Mouse (Mus musculus): Measurements from ENCODE around the gene Bmp2. TPM values are rescaled to one million over a fixed set of nuclear protein-coding genes. Genes with fewer than 3 reads are reported as not detected.

Bmp2 gene
- polyA plus RNA-seq (2015; fragmentation: Nextera tagmentation; extraction: Ambion mirVana), result 26.6 and 27.6 TPM in 2 replicates

DNA sequence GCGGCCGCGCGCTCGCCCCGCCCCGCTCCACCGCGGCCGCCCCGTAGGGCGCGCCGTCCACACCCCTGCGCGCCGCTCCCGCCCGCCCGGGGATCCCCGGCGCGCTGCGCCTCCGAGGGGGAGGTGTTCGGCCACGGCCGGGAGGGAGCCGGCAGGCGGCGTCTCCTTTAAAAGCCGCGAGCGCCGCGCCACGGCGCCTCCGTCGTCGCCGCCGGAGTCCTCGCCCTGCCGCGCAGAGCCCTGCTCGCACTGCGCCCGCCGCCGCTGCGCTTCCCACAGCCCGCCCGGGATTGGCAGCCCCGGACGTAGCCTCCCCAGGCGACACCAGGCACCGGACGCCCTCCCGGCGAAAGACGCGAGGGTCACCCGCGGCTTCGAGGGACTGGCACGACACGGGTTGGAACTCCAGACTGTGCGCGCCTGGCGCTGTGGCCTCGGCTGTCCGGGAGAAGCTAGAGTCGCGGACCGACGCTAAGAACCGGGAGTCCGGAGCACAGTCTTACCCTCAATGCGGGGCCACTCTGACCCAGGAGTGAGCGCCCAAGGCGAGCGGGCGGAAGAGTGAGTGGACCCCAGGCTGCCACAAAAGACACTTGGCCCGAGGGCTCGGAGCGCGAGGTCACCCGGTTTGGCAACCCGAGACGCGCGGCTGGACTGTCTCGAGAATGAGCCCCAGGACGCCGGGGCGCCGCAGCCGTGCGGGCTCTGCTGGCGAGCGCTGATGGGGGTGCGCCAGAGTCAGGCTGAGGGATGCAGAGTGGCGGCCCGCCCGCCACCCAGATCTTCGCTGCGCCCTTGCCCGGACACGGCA, at the start of gene Bmp2:
Gene Bmp2, plus strand, starts transcription at position 129 of the 811 bp plus-strand sequence.
- H3K27me3 ChIP-seq, result peaks cover 29% of the 10 kb centered on the region; the same call in 1 of the 2 replicates
- no peaks in the 10 kb centered on the region for H3K9me3 ChIP-seq
- peak within 1 kb of the TSS; percentile 81 for H3K27ac ChIP-seq
- WGBS, result under 1% methylated on average over 98 of the region's 110 CpGs
- H3K4me2 ChIP-seq (replicated peaks), result peak within 1 kb of the TSS; percentile 80
- peaks cover 4% of the 10 kb centered on the region; the same call in 1 of the 2 replicates for H3K36me3 ChIP-seq
- H3K4me1 ChIP-seq, result peaks cover 46% of the 10 kb centered on the region
- H3K4me3 ChIP-seq, result peak within 1 kb of the TSS; percentile 75
- H3K9ac ChIP-seq, result peak within 1 kb of the TSS; percentile 95
- ATAC-seq (ENCODE audit: low FRiP score, low read depth), result peak; percentile 63

DNA sequence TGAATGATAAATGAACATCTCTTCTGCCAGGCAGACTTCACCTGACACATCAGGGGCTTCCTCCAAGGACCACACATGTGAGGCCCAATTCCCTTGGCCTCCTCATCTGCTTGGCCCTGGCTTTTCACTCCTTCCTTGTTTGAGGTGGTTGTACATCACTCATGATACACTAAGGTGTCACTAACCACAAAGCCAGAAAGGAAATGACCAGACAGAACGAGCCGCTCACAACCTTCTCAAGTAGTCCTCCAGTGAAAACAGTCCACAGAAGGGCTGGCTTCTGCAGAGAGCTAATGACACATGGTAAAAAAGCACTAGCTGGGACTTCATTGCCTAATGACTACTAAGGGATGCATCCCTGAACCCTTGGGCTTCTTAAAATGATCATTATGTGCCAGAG, 46.3 kb upstream of the Bmp2 start:
- WGBS, result 77% methylated on average over 2 of the region's 2 CpGs
- Histone ChIP-seq H3K27ac (no peak overlapping the region), H3K9me3 (no peaks in the 10 kb centered on the region), H3K4me1 (peaks cover 5% of the 10 kb centered on the region; the same call in 1 of the 2 replicates), H3K4me2 (replicated peaks) (no peak overlapping the region), H3K36me3 (no peaks in the 10 kb centered on the region), H3K9ac (no peak overlapping the region), H3K27me3 (0 out of 2 replicates have a peak, but pooled peaks cover 3% of the 10 kb centered on the region), H3K4me3 (no peak overlapping the region)
- no peak for ATAC-seq (ENCODE audit: low FRiP score, low read depth)

GRCm38 (mm10) chr2:133507045-133507444, 44.9 kb upstream of the Bmp2 start:
- Histone ChIP-seq H3K4me1 (peaks cover 5% of the 10 kb centered on the region; the same call in 1 of the 2 replicates), H3K9me3 (no peaks in the 10 kb centered on the region), H3K9ac (no peak overlapping the region), H3K36me3 (no peaks in the 10 kb centered on the region), H3K27me3 (0 out of 2 replicates have a peak, but pooled peaks cover 3% of the 10 kb centered on the region), H3K4me3 (no peak overlapping the region), H3K4me2 (replicated peaks) (no peak overlapping the region), H3K27ac (no peak overlapping the region)
- no peak for ATAC-seq (ENCODE audit: low FRiP score, low read depth)
- WGBS, result 90% methylated on average over 4 of the region's 4 CpGs

GRCm38 (mm10) chr2:133509141-133509540, 42.8 kb upstream of the Bmp2 start:
- Histone ChIP-seq H3K4me2 (replicated peaks) (peak overlapping the region; percentile 53), H3K4me3 (peak overlapping the region; percentile 11; the same call in 1 of the 2 replicates), H3K9ac (no peak overlapping the region), H3K9me3 (no peaks in the 10 kb centered on the region), H3K4me1 (peaks cover 5% of the 10 kb centered on the region), H3K27me3 (0 out of 2 replicates have a peak, but pooled peaks cover 6% of the 10 kb centered on the region), H3K36me3 (no peaks in the 10 kb centered on the region), H3K27ac (no peak overlapping the region)
- ATAC-seq (ENCODE audit: low FRiP score, low read depth), result peak; percentile 73
- WGBS, result 35% methylated on average over 16 of the region's 16 CpGs

DNA sequence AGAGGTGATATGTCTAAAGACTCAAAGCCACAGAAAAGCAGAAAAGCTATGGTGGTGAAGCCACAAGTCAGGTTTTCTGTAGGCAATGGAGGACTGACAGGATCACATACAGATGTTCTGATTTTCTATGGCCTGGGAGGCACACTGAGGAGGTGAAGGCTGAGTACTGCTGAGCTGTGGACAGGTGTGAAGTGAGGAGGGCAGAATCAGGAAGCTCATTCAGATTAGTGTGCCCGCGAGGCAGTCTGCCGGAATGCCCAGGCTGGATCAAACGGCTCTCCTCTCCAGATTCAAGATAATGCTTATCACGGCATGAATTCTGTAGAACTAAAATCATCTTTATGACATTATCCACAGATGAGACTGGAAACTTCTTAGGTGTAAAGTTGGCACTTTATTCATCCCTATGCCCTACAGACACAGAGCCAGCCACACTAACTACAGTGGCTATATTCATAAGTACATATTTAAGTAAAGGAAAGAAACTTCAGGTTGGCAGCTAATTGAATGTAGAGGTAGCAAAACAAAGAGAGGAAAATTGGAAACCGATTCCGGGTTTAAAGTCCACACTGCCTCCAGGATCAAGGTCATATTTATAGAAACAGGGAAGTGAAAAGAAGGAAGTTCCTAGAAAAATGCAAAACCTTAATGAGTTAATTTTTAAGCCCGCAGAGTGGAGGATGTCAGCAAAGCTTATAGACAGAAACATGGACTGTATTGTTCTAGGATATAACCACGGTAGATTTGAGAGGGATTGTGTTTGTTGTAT, 40.8 kb upstream of the Bmp2 start:
- H3K36me3 ChIP-seq, result no peaks in the 10 kb centered on the region
- H3K4me2 ChIP-seq (replicated peaks), result no peak overlapping the region
- WGBS, result 88% methylated on average over 9 of the region's 9 CpGs
- no peak overlapping the region for H3K4me3 ChIP-seq
- peaks cover 5% of the 10 kb centered on the region for H3K4me1 ChIP-seq
- H3K27me3 ChIP-seq, result 0 out of 2 replicates have a peak, but pooled peaks cover 6% of the 10 kb centered on the region
- H3K9me3 ChIP-seq, result no peaks in the 10 kb centered on the region
- no peak overlapping the region for H3K9ac ChIP-seq
- no peak for ATAC-seq (ENCODE audit: low FRiP score, low read depth)
- H3K27ac ChIP-seq, result no peak overlapping the region

GRCm38 (mm10) chr2:133516331-133517046, 35.5 kb upstream of the Bmp2 start:
- 85% methylated on average over 4 of the region's 4 CpGs for WGBS
- H3K4me3 ChIP-seq, result no peak overlapping the region
- no peak overlapping the region for H3K4me2 ChIP-seq (replicated peaks)
- H3K27me3 ChIP-seq, result 0 out of 2 replicates have a peak, but pooled peaks cover 3% of the 10 kb centered on the region
- no peak overlapping the region for H3K9ac ChIP-seq
- peaks cover 3% of the 10 kb centered on the region; the same call in 1 of the 2 replicates for H3K4me1 ChIP-seq
- H3K36me3 ChIP-seq, result no peaks in the 10 kb centered on the region
- no peak overlapping the region for H3K27ac ChIP-seq
- no peaks in the 10 kb centered on the region for H3K9me3 ChIP-seq
- ATAC-seq (ENCODE audit: low FRiP score, low read depth), result no peak

GRCm38 (mm10) chr2:133517867-133518266, 34.1 kb upstream of the Bmp2 start:
- H3K36me3 ChIP-seq, result no peaks in the 10 kb centered on the region
- no peak overlapping the region for H3K4me2 ChIP-seq (replicated peaks)
- H3K4me3 ChIP-seq, result no peak overlapping the region
- no peak for ATAC-seq (ENCODE audit: low FRiP score, low read depth)
- WGBS, result 86% methylated on average over 2 of the region's 2 CpGs
- no peak overlapping the region for H3K27ac ChIP-seq
- no peak overlapping the region for H3K9ac ChIP-seq
- H3K27me3 ChIP-seq, result no peaks in the 10 kb centered on the region
- peaks cover 3% of the 10 kb centered on the region; the same call in 1 of the 2 replicates for H3K4me1 ChIP-seq
- no peaks in the 10 kb centered on the region for H3K9me3 ChIP-seq

DNA sequence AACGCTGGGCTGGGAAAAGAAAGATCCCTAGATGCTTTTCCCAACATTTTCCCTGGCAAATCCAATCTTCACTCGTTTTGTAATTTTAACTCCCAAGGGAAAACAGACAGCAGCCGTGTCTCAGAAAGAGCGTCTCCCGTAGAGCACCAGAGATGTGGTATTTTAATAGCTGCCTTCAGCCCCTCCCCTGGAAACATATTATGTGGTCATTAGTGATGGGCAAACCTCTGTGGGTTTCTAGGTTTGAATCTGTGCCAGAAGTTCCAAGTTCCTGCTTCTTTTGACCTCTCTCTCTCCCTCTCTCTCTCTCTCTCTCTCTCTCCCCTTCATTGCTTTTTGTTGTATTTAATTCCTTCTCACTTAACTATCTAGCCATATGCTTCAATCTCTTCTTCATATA, 30.8 kb upstream of the Bmp2 start:
- WGBS, result 38% methylated on average over 5 of the region's 5 CpGs
- Histone ChIP-seq H3K4me2 (replicated peaks) (no peak overlapping the region), H3K27ac (no peak overlapping the region), H3K36me3 (no peaks in the 10 kb centered on the region), H3K4me3 (no peak overlapping the region), H3K27me3 (no peaks in the 10 kb centered on the region), H3K9ac (no peak overlapping the region), H3K4me1 (peaks cover 10% of the 10 kb centered on the region; the same call in 1 of the 2 replicates), H3K9me3 (no peaks in the 10 kb centered on the region)
- ATAC-seq (ENCODE audit: low FRiP score, low read depth), result no peak

DNA sequence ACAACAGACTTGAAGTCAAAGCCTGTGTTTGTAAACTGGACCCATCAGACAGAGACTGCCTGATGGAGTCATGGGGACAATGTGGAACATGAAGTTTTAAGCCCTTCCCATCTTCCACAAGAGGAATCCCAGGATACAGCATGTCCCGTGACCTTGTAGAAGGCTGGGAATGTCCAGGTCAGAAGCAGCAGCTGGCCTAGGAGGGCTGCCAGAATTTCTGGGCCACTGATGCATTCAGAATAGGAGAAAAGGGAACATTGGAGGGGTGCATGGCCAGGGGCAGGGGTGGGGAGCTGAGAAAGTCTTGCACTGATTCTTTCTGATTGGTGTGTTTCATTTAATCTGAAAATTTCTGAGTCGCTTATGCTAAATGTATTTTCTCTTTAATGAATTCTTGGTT, 29.8 kb upstream of the Bmp2 start:
- no peaks in the 10 kb centered on the region for H3K9me3 ChIP-seq
- H3K27ac ChIP-seq, result no peak overlapping the region
- peaks cover 10% of the 10 kb centered on the region; the same call in 1 of the 2 replicates for H3K4me1 ChIP-seq
- ATAC-seq (ENCODE audit: low FRiP score, low read depth), result no peak
- 82% methylated on average over 2 of the region's 2 CpGs for WGBS
- no peaks in the 10 kb centered on the region for H3K27me3 ChIP-seq
- no peaks in the 10 kb centered on the region for H3K36me3 ChIP-seq
- no peak overlapping the region for H3K4me3 ChIP-seq
- H3K4me2 ChIP-seq (replicated peaks), result no peak overlapping the region
- H3K9ac ChIP-seq, result no peak overlapping the region

GRCm38 (mm10) chr2:133525621-133526181, 26.3 kb upstream of the Bmp2 start:
- Histone ChIP-seq H3K4me3 (no peak overlapping the region), H3K27ac (no peak overlapping the region), H3K9me3 (no peaks in the 10 kb centered on the region), H3K36me3 (no peaks in the 10 kb centered on the region), H3K27me3 (no peaks in the 10 kb centered on the region), H3K9ac (no peak overlapping the region), H3K4me1 (peaks cover 10% of the 10 kb centered on the region; the same call in 1 of the 2 replicates), H3K4me2 (replicated peaks) (no peak overlapping the region)
- WGBS, result 38% methylated on average over 4 of the region's 4 CpGs
- ATAC-seq (ENCODE audit: low FRiP score, low read depth), result peak; percentile 64; the same call in 1 of the 2 replicates

DNA sequence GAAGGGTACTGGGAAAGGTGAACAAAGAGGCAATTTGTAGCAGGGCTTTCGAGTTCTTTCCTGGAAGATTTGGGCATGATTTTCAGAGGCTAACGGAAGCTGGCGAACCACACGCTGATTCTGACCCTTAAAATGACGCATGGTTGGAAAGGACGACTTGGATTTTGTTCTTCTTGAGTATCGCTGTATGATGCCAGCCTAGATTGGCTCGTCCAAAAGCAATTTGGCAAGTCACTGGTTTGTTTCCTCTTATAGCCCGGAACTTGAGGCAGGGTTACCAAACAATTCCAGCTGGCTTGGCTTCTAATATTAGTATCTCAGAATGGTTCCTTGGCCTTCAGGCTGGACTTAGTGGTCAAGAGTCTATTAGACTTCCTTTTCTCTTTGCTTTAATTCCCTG, 22.6 kb upstream of the Bmp2 start:
- Histone ChIP-seq H3K4me3 (no peak overlapping the region), H3K4me1 (peaks cover 14% of the 10 kb centered on the region), H3K27ac (no peak overlapping the region), H3K9me3 (no peaks in the 10 kb centered on the region), H3K27me3 (no peaks in the 10 kb centered on the region), H3K9ac (no peak overlapping the region), H3K36me3 (no peaks in the 10 kb centered on the region), H3K4me2 (replicated peaks) (no peak overlapping the region)
- no peak for ATAC-seq (ENCODE audit: low FRiP score, low read depth)
- 97% methylated on average over 9 of the region's 9 CpGs for WGBS

Data from limb, embryonic 13.5 days (tissue).